Mouse (Mus musculus): ENCODE results near the gene Slc10a1. TPM values are rescaled to one million over a fixed set of nuclear protein-coding genes. Genes with fewer than 3 reads are reported as not detected.

Gene Slc10a1
- polyA plus RNA-seq (2012; rRNA removed) = 0.98 TPM in 1 of 2 replicates, not detected in the other

GRCm38 (mm10) chr12:80968605-80969004 is at the start of gene Slc10a1:
Gene Slc10a1, minus strand, starts transcription at chr12:80968705.
- no peak for DNase-seq (ENCODE audit: low read depth)

GRCm38 (mm10) chr12:81017624-81018023 is 49.1 kb upstream of the Slc10a1 start:
- no peak for DNase-seq (ENCODE audit: low read depth)

- no peak for DNase-seq (ENCODE audit: low read depth)
Observed at GRCm38 (mm10) chr12:81013496-81013895, 45.0 kb upstream of the Slc10a1 start.

- no peak for DNase-seq (ENCODE audit: low read depth)
Observed at GRCm38 (mm10) chr12:81011994-81012393, 43.5 kb upstream of the Slc10a1 start.

- no peak for DNase-seq (ENCODE audit: low read depth)
Observed at GRCm38 (mm10) chr12:81009813-81010212, 41.3 kb upstream of the Slc10a1 start.

- DNase-seq (ENCODE audit: low read depth) = no peak
Observed at GRCm38 (mm10) chr12:81002841-81003635, 34.5 kb upstream of the Slc10a1 start.

GRCm38 (mm10) chr12:81000924-81001323 is 32.4 kb upstream of the Slc10a1 start:
- no peak for DNase-seq (ENCODE audit: low read depth)

- DNase-seq (ENCODE audit: low read depth) = no peak
Observed at GRCm38 (mm10) chr12:80998528-80999221, 30.2 kb upstream of the Slc10a1 start.

- DNase-seq (ENCODE audit: low read depth) = no peak
Observed at GRCm38 (mm10) chr12:80997652-80998051, 29.1 kb upstream of the Slc10a1 start.

- DNase-seq (ENCODE audit: low read depth) = no peak
Observed at GRCm38 (mm10) chr12:80995326-80995725, 26.8 kb upstream of the Slc10a1 start.

- no peak for DNase-seq (ENCODE audit: low read depth)
Observed at GRCm38 (mm10) chr12:80993773-80994172, 25.3 kb upstream of the Slc10a1 start.

GRCm38 (mm10) chr12:80992540-80993122 is 24.1 kb upstream of the Slc10a1 start:
- DNase-seq (ENCODE audit: low read depth) = no peak

- DNase-seq (ENCODE audit: low read depth) = no peak
Observed at GRCm38 (mm10) chr12:80991806-80992205, 23.3 kb upstream of the Slc10a1 start.

- no peak for DNase-seq (ENCODE audit: low read depth)
Observed at GRCm38 (mm10) chr12:80990901-80991445, 22.5 kb upstream of the Slc10a1 start.

GRCm38 (mm10) chr12:80988286-80988685 is 19.8 kb upstream of the Slc10a1 start:
- DNase-seq (ENCODE audit: low read depth) = no peak

GRCm38 (mm10) chr12:80986628-80987027 is 18.1 kb upstream of the Slc10a1 start:
- DNase-seq (ENCODE audit: low read depth) = no peak

GRCm38 (mm10) chr12:80983695-80984094 is 15.2 kb upstream of the Slc10a1 start:
- no peak for DNase-seq (ENCODE audit: low read depth)

- DNase-seq (ENCODE audit: low read depth) = no peak
Observed at GRCm38 (mm10) chr12:80982326-80982725, 13.8 kb upstream of the Slc10a1 start.

- no peak for DNase-seq (ENCODE audit: low read depth)
Observed at GRCm38 (mm10) chr12:80975939-80976671, 7.6 kb upstream of the Slc10a1 start.

- DNase-seq (ENCODE audit: low read depth) = no peak
Observed at GRCm38 (mm10) chr12:80971756-80972155, 3.3 kb upstream of the Slc10a1 start.

GRCm38 (mm10) chr12:80970181-80970705 is 1.7 kb upstream of the Slc10a1 start:
- DNase-seq (ENCODE audit: low read depth) = no peak
